Mouse (Mus musculus): ENCODE data around the gene Emc8. TPM values are rescaled to one million over a fixed set of nuclear protein-coding genes. Genes with fewer than 3 reads are reported as not detected.

The Emc8 gene
- 289 and 315 TPM in 2 replicates for polyA plus RNA-seq (2014; fragmentation: Nextera tagmentation; extraction: Ambion mirVana)

DNA sequence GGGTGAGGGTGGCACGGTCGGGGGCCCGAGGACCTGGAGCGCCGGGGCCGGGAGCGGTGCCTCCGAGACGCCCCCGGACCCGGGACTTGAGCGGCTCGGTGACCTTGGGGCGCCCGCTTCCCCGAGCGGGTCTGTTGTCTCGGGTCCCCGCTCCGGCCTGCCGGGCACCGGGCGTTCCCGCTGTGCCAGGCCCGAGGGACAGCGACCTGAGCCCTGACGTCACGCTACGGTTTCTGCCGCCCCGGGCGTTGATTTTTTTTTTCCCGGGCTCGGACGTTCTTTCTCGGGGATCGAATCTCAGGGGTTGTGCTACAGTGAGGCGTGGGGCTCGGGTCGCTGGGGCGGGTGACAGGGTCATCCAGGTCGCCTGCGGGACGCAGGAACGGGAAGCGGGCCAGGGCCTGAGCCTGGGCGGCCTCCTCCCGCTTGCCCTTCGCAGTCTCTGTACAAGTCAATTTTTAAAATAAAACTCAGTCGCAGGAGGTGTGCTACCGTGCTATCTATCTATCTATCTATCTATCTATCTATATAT, at the start of gene Emc8:
Emc8 (minus strand) TSS at position 200 of the 532 bp plus-strand sequence.
- ATAC-seq (ENCODE audit: insufficient read depth), result peak; percentile 52; the same call in 1 of the 2 replicates
- H3K4me1 ChIP-seq (ENCODE audit: insufficient read depth), result peaks cover 15% of the 10 kb centered on the region; the same call in 1 of the 2 replicates

DNA sequence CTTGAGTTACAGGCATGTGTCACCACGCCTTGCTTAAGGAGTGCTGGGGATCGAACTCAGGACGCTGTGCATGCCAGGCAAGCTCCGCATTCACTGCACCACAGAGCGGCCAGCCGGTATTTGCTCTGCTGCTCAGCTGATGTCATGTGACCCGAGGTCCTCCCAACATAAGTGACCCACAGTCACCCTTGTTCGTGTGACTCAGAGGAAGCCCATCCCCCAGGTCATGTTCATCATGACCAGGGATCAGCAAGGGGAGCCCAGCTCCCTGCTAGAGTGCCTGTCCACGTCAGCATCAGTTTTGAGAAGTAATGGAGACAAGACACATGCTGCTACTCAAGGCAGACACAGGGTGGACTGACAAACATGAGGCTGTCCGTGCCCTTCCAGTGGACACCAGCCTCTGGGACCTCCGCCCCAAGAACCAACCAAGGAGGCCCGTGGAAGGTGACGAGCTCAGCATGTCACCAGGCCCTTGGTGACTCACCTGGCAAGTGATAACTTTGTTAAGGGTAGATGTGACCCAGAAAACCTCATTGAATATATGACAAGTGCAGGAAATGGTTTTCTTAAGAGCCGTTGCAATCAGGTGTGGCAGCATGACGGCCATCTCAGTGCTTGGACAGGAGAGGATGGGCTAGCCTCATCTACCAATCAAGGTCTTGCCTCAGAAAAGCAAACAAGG, 47.8 kb upstream of the Emc8 start:
- no peaks in the 10 kb centered on the region for H3K4me1 ChIP-seq (ENCODE audit: insufficient read depth)
- H3K36me3 ChIP-seq (ENCODE audit: insufficient read depth), result no peaks in the 10 kb centered on the region
- H3K4me2 ChIP-seq, result no peak overlapping the region
- no peak for TF ChIP-seq CTCF (IDR thresholded peaks at IDR 0.05; ENCODE audit: low read depth)
- no peaks in the 10 kb centered on the region for H3K27me3 ChIP-seq (ENCODE audit: insufficient read depth, low read length)
- no peak for ATAC-seq (ENCODE audit: insufficient read depth)
- DNase-seq, result no peak
- no peak overlapping the region for H3K9ac ChIP-seq
- no peak overlapping the region for H3K27ac ChIP-seq (ENCODE audit: low read depth)
- WGBS, result 71% methylated on average over 15 of the region's 15 CpGs
- H3K4me3 ChIP-seq (ENCODE audit: low read depth, low read length), result no peak overlapping the region
- H3K9me3 ChIP-seq (ENCODE audit: low read depth, low read length), result no peaks in the 10 kb centered on the region

More for the DNA sequence above, at the start of gene Emc8:
- no peaks in the 10 kb centered on the region for H3K9me3 ChIP-seq (ENCODE audit: low read depth, low read length)
- H3K36me3 ChIP-seq (ENCODE audit: insufficient read depth), result peaks cover 41% of the 10 kb centered on the region
- peak within 1 kb of the TSS; percentile 97 for H3K4me3 ChIP-seq (ENCODE audit: low read depth, low read length)
- peak within 1 kb of the TSS; percentile 96 for H3K9ac ChIP-seq
- TF ChIP-seq CTCF (IDR thresholded peaks at IDR 0.05; ENCODE audit: low read depth), result no peak
- H3K27ac ChIP-seq (ENCODE audit: low read depth), result peak within 1 kb of the TSS; percentile 87
- DNase-seq, result peak; percentile 27
- H3K4me2 ChIP-seq, result peak within 1 kb of the TSS; percentile 94
- WGBS, result under 1% methylated on average over 51 of the region's 51 CpGs
- H3K27me3 ChIP-seq (ENCODE audit: insufficient read depth, low read length), result no peaks in the 10 kb centered on the region

DNA sequence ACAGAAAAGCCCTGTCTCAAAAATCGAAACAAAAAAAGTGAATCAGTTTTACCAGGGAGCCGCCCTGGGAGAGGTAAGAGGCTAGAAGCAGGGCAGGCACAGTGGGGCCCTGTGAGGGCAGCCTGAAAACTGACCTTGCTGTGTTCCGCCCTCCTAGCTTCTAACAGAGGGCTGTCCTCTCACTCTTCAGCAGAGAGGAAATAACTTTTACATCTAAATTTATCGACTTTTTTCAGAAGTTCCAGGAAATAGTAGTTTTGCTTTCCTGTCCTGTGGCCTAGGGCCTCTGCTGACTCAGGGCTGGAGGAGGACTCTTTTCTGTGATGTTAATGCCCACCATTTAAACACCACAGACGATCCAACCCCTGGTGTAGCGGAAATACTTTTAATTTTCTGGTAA, 46.8 kb upstream of the Emc8 start:
- H3K4me1 ChIP-seq (ENCODE audit: insufficient read depth), result no peaks in the 10 kb centered on the region
- no peaks in the 10 kb centered on the region for H3K36me3 ChIP-seq (ENCODE audit: insufficient read depth)
- no peak for DNase-seq
- TF ChIP-seq CTCF (IDR thresholded peaks at IDR 0.05; ENCODE audit: low read depth), result no peak
- no peak for ATAC-seq (ENCODE audit: insufficient read depth)
- H3K27ac ChIP-seq (ENCODE audit: low read depth), result no peak overlapping the region
- no peak overlapping the region for H3K4me2 ChIP-seq
- H3K4me3 ChIP-seq (ENCODE audit: low read depth, low read length), result no peak overlapping the region
- 77% methylated on average over 6 of the region's 6 CpGs for WGBS
- no peaks in the 10 kb centered on the region for H3K9me3 ChIP-seq (ENCODE audit: low read depth, low read length)
- no peaks in the 10 kb centered on the region for H3K27me3 ChIP-seq (ENCODE audit: insufficient read depth, low read length)
- H3K9ac ChIP-seq, result no peak overlapping the region

DNA sequence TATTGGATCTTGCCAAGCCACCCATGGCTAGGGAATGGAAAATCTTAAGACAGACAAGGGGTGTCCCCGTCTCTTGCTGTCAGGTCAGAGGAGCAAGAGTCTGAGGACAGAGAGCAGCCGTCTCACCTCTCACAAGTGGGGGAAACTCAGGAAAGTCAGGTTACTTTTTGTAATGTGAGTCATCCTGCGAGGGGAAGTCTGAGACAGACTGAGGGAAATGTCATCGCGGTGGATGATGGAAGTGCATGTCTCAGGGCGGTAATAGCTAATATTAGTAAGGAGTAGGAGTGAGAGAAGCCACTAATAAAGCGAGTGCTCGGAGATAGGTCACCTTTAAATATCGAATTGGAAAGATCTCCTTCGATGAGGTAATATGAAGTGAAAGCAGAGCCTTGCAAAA, 40.8 kb upstream of the Emc8 start:
- H3K4me2 ChIP-seq, result no peak overlapping the region
- ATAC-seq (ENCODE audit: insufficient read depth) (no peak), DNase-seq (no peak)
- TF ChIP-seq CTCF (IDR thresholded peaks at IDR 0.05; ENCODE audit: low read depth), result no peak
- H3K27me3 ChIP-seq (ENCODE audit: insufficient read depth, low read length), result no peaks in the 10 kb centered on the region
- H3K4me3 ChIP-seq (ENCODE audit: low read depth, low read length), result no peak overlapping the region
- H3K27ac ChIP-seq (ENCODE audit: low read depth), result no peak overlapping the region
- no peak overlapping the region for H3K9ac ChIP-seq
- H3K36me3 ChIP-seq (ENCODE audit: insufficient read depth), result no peaks in the 10 kb centered on the region
- WGBS, result 66% methylated on average over 10 of the region's 10 CpGs
- no peaks in the 10 kb centered on the region for H3K9me3 ChIP-seq (ENCODE audit: low read depth, low read length)
- H3K4me1 ChIP-seq (ENCODE audit: insufficient read depth), result no peaks in the 10 kb centered on the region

DNA sequence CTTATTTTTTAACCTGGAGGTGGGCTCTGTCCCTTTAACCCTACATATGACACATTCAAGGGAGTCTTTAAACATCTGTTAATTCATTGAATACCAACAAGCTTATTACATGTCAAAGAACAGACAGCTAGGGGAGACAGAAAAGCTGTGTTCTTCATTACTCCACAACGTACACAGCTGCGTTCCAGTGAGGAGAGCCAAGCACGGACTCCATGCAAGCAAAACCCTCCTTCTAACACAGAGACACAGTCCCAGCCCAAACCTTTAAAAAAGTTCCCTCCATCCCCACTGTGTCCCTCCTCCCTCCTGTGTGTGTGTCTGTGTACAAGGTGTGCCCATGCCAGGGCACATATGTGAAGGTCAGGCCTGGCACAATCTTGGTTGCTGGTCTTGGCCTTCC, 37.8 kb upstream of the Emc8 start:
- no peaks in the 10 kb centered on the region for H3K4me1 ChIP-seq (ENCODE audit: insufficient read depth)
- no peak overlapping the region for H3K27ac ChIP-seq (ENCODE audit: low read depth)
- ATAC-seq (ENCODE audit: insufficient read depth) (no peak), DNase-seq (no peak)
- no peaks in the 10 kb centered on the region for H3K9me3 ChIP-seq (ENCODE audit: low read depth, low read length)
- no peak overlapping the region for H3K9ac ChIP-seq
- no peaks in the 10 kb centered on the region for H3K36me3 ChIP-seq (ENCODE audit: insufficient read depth)
- no peak for TF ChIP-seq CTCF (IDR thresholded peaks at IDR 0.05; ENCODE audit: low read depth)
- no peaks in the 10 kb centered on the region for H3K27me3 ChIP-seq (ENCODE audit: insufficient read depth, low read length)
- WGBS, result 69% methylated on average over 3 of the region's 3 CpGs
- no peak overlapping the region for H3K4me2 ChIP-seq
- no peak overlapping the region for H3K4me3 ChIP-seq (ENCODE audit: low read depth, low read length)

DNA sequence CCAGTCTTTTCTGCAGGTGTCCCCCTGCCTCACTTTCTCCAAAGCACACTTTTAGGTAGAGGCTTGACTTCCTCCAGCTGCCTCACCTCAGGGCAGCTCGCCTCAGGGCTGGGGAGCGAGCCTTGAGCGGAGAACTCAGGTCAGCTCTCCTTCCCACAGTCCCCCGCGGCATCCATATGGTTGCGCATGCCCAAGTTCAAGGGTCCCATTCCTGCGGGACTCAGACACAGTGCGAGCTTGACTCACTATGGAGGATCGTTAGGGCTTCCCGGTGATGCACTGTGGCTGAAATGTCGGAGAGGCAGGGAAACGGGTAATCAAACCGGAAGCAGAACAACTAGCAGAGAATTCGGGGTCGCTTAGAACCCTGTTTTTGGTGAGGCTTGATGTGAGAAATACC, 36.8 kb upstream of the Emc8 start:
- no peak overlapping the region for H3K4me3 ChIP-seq (ENCODE audit: low read depth, low read length)
- no peak overlapping the region for H3K9ac ChIP-seq
- no peaks in the 10 kb centered on the region for H3K36me3 ChIP-seq (ENCODE audit: insufficient read depth)
- no peaks in the 10 kb centered on the region for H3K4me1 ChIP-seq (ENCODE audit: insufficient read depth)
- no peak for DNase-seq
- H3K27me3 ChIP-seq (ENCODE audit: insufficient read depth, low read length), result no peaks in the 10 kb centered on the region
- H3K27ac ChIP-seq (ENCODE audit: low read depth), result no peak overlapping the region
- H3K9me3 ChIP-seq (ENCODE audit: low read depth, low read length), result no peaks in the 10 kb centered on the region
- no peak overlapping the region for H3K4me2 ChIP-seq
- TF ChIP-seq CTCF (IDR thresholded peaks at IDR 0.05; ENCODE audit: low read depth), result no peak
- ATAC-seq (ENCODE audit: insufficient read depth), result no peak
- WGBS, result 77% methylated on average over 15 of the region's 15 CpGs

DNA sequence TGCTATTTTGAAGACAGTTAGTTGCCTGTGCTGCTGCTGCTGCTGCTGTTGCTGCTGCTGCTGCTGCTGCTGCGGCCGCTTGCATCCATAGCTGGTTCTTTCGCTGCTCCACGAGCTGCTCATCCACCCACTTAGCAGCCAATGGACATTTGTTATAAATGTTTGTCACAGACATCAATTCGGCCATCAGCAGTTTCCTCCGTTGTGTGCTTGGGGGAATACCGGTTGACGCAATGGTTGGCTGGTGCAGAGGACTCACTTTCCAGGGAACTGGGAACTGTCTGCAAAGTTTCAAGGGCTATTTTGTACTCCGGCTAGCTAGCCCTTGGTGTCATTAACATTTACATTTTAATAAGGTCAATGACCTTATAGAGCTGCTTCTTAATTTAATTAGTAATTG, 35.8 kb upstream of the Emc8 start:
- WGBS, result 41% methylated on average over 9 of the region's 9 CpGs

More for the DNA sequence above, 35.8 kb upstream of the Emc8 start:
- Histone ChIP-seq H3K27ac (ENCODE audit: low read depth) (no peak overlapping the region), H3K9me3 (ENCODE audit: low read depth, low read length) (no peaks in the 10 kb centered on the region), H3K36me3 (ENCODE audit: insufficient read depth) (no peaks in the 10 kb centered on the region), H3K4me3 (ENCODE audit: low read depth, low read length) (no peak overlapping the region), H3K9ac (no peak overlapping the region), H3K4me1 (ENCODE audit: insufficient read depth) (peaks cover 6% of the 10 kb centered on the region; the same call in 1 of the 2 replicates), H3K4me2 (no peak overlapping the region), H3K27me3 (ENCODE audit: insufficient read depth, low read length) (no peaks in the 10 kb centered on the region)
- DNase-seq (peak; percentile 43), ATAC-seq (ENCODE audit: insufficient read depth) (no peak)
- TF ChIP-seq CTCF (IDR thresholded peaks at IDR 0.05; ENCODE audit: low read depth), result no peak
